15 mouse cellular contexts compared by ENCODE assay signal in genomic region chr2:49921948-49922347, GRCm38 (mm10).
A peak's percentile ranks its signal among the peaks of the same experiment; 100 is the strongest.
DNase-seq lines count a peak whose midpoint lies in the region; ATAC-seq lines count a peak whose summit lies in the region.
"Had no signal": no experiment of that assay in that cellular context is flagged by ENCODE, and none has a peak within 500 bp of the region (broad histone marks: within the 10 kb centered on the region; RNA-seq: fewer than 3 reads in every experiment).

No protein-coding gene starts in this region.

- no peak for DNase-seq in hindbrain, embryonic 10.5 days (ENCODE audit: low spot score)
- no peak for DNase-seq in neural tube, embryonic 10.5 days (ENCODE audit: extremely low spot score, low spot score)
- peak; percentile 32 for DNase-seq in forelimb bud, embryonic 11.5 days (ENCODE audit: low read depth, low spot score)
- DNase-seq in layer of hippocampus, postnatal 14 days (ENCODE audit: low spot score in 2 of 2): no peak
- no peak for DNase-seq in right cerebral cortex, postnatal 10 days (ENCODE audit: low spot score in 2 of 2)
- DNase-seq in cerebellum, adult 11-12 months: no peak
- DNase-seq: adrenal gland, postnatal 25 days; cerebellum, postnatal 14 days; right cerebral cortex, postnatal 4 days had no signal

- no peak overlapping the region for H3K4me2 ChIP-seq in hindbrain, embryonic 13.5 days
- H3K4me2 ChIP-seq in neural tube, embryonic 14.5 days (ENCODE audit: low read depth, low read length): no peak overlapping the region
- H3K4me2 ChIP-seq: forebrain, embryonic 13.5 days; heart, embryonic 13.5 days; kidney, embryonic 15.5 days; lung, embryonic 15.5 days had no signal

- 62% methylated on average over 8 of the region's 8 CpGs for WGBS in hindbrain, embryonic 13.5 days
- 58% methylated on average over 8 of the region's 8 CpGs for WGBS in hindbrain, embryonic 10.5 days
- 55% methylated on average over 8 of the region's 8 CpGs for WGBS in neural tube, embryonic 14.5 days

- no peak overlapping the region for H3K9ac ChIP-seq in hindbrain, embryonic 13.5 days
- H3K9ac ChIP-seq in neural tube, embryonic 14.5 days (replicated peaks; ENCODE audit: low read depth, low read length): no peak overlapping the region
- H3K9ac ChIP-seq: forebrain, embryonic 13.5 days; heart, embryonic 13.5 days; kidney, embryonic 15.5 days; lung, embryonic 15.5 days had no signal

- H3K4me1 ChIP-seq in hindbrain, embryonic 13.5 days (replicated peaks): peaks cover 26% of the 10 kb centered on the region
- H3K4me1 ChIP-seq in hindbrain, embryonic 10.5 days (replicated peaks): peaks cover 28% of the 10 kb centered on the region
- 0 out of 2 replicates have a peak, but pooled peaks cover 5% of the 10 kb centered on the region for H3K4me1 ChIP-seq in neural tube, embryonic 14.5 days (ENCODE audit: control insufficient read depth, insufficient read depth, low read length)
- H3K4me1 ChIP-seq: lung, embryonic 15.5 days had no signal

- no peaks in the 10 kb centered on the region for H3K27me3 ChIP-seq in hindbrain, embryonic 13.5 days
- H3K27me3 ChIP-seq in hindbrain, embryonic 10.5 days (ENCODE audit: insufficient read depth, poor library complexity, severe bottlenecking): no peaks in the 10 kb centered on the region
- H3K27me3 ChIP-seq in neural tube, embryonic 14.5 days (ENCODE audit: control insufficient read depth, insufficient read depth, low read length): no peaks in the 10 kb centered on the region
- H3K27me3 ChIP-seq: forebrain, embryonic 13.5 days; heart, embryonic 13.5 days; kidney, embryonic 15.5 days; lung, embryonic 15.5 days had no signal

- no peaks in the 10 kb centered on the region for H3K36me3 ChIP-seq in hindbrain, embryonic 13.5 days
- no peaks in the 10 kb centered on the region for H3K36me3 ChIP-seq in hindbrain, embryonic 10.5 days
- no peaks in the 10 kb centered on the region for H3K36me3 ChIP-seq in neural tube, embryonic 14.5 days (ENCODE audit: control insufficient read depth, insufficient read depth, low read length)
- H3K36me3 ChIP-seq: heart, embryonic 13.5 days; kidney, embryonic 15.5 days; lung, embryonic 15.5 days had no signal

- H3K4me3 ChIP-seq in hindbrain, embryonic 13.5 days: no peak overlapping the region
- no peak overlapping the region for H3K4me3 ChIP-seq in hindbrain, embryonic 10.5 days
- H3K4me3 ChIP-seq in neural tube, embryonic 14.5 days (ENCODE audit: low read depth, low read length): no peak overlapping the region
- H3K4me3 ChIP-seq: forebrain, embryonic 13.5 days; heart, embryonic 13.5 days; kidney, embryonic 15.5 days; lung, embryonic 15.5 days had no signal

- 0 out of 2 replicates have a peak, but pooled peaks have one; percentile 44 for ATAC-seq in hindbrain, embryonic 13.5 days (ENCODE audit: low FRiP score)
- ATAC-seq in neural tube, embryonic 14.5 days (ENCODE audit: low read depth): peak; percentile 33; the same call in 1 of the 2 replicates
- ATAC-seq: forebrain, embryonic 13.5 days had no signal

- H3K27ac ChIP-seq in hindbrain, embryonic 13.5 days: no peak overlapping the region
- H3K27ac ChIP-seq in hindbrain, embryonic 10.5 days: no peak overlapping the region
- H3K27ac ChIP-seq in neural tube, embryonic 14.5 days (ENCODE audit: low read depth, low read length): no peak overlapping the region
- H3K27ac ChIP-seq: forebrain, embryonic 13.5 days; heart, embryonic 13.5 days; kidney, embryonic 15.5 days; lung, embryonic 15.5 days had no signal

- H3K9me3 ChIP-seq in hindbrain, embryonic 13.5 days: no peaks in the 10 kb centered on the region
- no peaks in the 10 kb centered on the region for H3K9me3 ChIP-seq in hindbrain, embryonic 10.5 days
- H3K9me3 ChIP-seq in neural tube, embryonic 14.5 days (ENCODE audit: control insufficient read depth, low read length): no peaks in the 10 kb centered on the region
- H3K9me3 ChIP-seq: forebrain, embryonic 13.5 days; heart, embryonic 13.5 days; kidney, embryonic 15.5 days; lung, embryonic 15.5 days had no signal
